Comparison of ENCODE assay signal across 23 mouse cellular contexts in the genomic region with DNA sequence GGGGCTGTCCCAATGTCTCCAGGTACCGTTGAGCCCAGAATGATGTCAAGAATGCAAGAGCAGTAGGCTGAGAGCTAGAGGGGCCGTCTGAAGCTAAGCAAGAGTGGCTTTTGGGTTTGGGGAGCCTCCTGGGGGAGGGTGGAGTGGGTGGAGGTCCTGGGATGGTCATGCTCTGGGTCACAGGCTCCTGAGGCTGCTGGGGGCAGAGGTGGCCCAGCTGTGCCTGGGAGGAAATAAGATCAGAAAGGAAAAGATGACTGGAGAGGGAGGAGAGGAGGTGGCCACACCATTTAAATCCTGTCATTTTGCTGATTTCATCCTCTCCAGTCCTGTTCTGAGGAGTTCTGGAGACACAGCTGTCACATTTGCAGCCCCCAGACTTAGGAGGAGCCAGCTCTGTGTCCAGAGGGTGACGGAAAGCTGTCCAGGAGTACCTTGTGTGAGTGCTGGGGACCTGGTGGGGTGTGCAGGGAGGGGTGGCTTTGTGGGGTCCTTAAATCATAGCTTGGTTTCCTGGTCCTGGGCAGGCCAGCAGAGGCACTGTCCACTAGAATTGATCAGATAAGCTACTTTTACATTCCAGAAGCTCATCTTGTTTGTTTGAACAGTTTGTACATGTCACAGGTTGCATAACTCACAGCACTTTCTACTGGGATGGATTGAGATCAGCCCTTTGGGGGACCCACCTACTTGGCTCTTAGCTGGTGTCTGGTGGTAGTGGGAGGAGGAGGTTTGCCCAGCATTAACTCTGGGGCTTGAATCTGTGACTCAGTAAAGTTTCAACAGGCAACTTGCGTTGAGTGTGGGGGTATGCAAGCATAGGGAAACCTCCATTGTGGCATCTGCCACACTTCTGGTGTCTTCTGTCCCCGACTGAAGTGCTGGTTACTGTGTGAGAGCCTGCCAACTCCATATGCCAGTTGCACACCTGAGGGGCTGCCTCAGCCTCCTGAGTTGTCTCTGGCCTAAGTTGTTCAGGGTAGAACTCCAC. TPM values are rescaled to one million over a fixed set of nuclear protein-coding genes. Genes with fewer than 3 reads are reported as not detected.
DNase-seq lines count a peak whose midpoint lies in the region; ATAC-seq and TF ChIP-seq lines count a peak whose summit lies in the region.
"Had no signal": no experiment of that assay in that cellular context is flagged by ENCODE, and none has a peak within 500 bp of the region (broad histone marks: within the 10 kb centered on the region; RNA-seq: fewer than 3 reads in every experiment).

No protein-coding gene starts in this region.

- H3K4me3 ChIP-seq in gastrocnemius, adult 2 months = peak overlapping the region; percentile 23; the same call in 1 of the 2 replicates
- no peak overlapping the region for H3K4me3 ChIP-seq in liver, embryonic 13.5 days (replicated peaks)
- no peak overlapping the region for H3K4me3 ChIP-seq in liver, embryonic 12.5 days
- H3K4me3 ChIP-seq in thymus, adult 2 months (ENCODE audit: control insufficient read depth, insufficient read depth, low read length) = no peak overlapping the region
- no peak overlapping the region for H3K4me3 ChIP-seq in liver, postnatal 0 days (ENCODE audit: low read depth, low read length)
- H3K4me3 ChIP-seq: hindbrain, embryonic 10.5 days; kidney, embryonic 15.5 days; limb, embryonic 12.5 days; lung, embryonic 15.5 days; midbrain, embryonic 13.5 days; neural tube, embryonic 12.5 days had no signal

- peak overlapping the region; percentile 59 for H3K27ac ChIP-seq in gastrocnemius, adult 2 months
- H3K27ac ChIP-seq in liver, embryonic 13.5 days = no peak overlapping the region
- no peak overlapping the region for H3K27ac ChIP-seq in liver, embryonic 12.5 days
- no peak overlapping the region for H3K27ac ChIP-seq in thymus, adult 2 months (ENCODE audit: control insufficient read depth, insufficient read depth, low read length)
- peak overlapping the region; percentile 84 for H3K27ac ChIP-seq in liver, postnatal 0 days (ENCODE audit: low read depth)
- H3K27ac ChIP-seq: hindbrain, embryonic 10.5 days; hindbrain, postnatal 0 days; kidney, embryonic 15.5 days; limb, embryonic 12.5 days; lung, embryonic 15.5 days; midbrain, embryonic 13.5 days; neural tube, embryonic 12.5 days had no signal

- no peak for TF ChIP-seq CTCF in gastrocnemius, adult 2 months (IDR thresholded peaks at IDR 0.05)
- no peak for TF ChIP-seq CTCF in thymus, adult 2 months (IDR thresholded peaks at IDR 0.05; ENCODE audit: borderline replicate concordance, control insufficient read depth, extremely low read depth, insufficient read depth, low read length, poor library complexity)
- TF ChIP-seq CTCF in liver, postnatal 0 days (IDR thresholded peaks at IDR 0.05; ENCODE audit: low read depth) = 0 out of 2 replicates have a peak, but pooled peaks have one; percentile 13

- DNase-seq in gastrocnemius, adult 2 months = peak; percentile 44
- no peak for DNase-seq in gastrocnemius, adult 8-10 months (ENCODE audit: low spot score in 2 of 2)
- no peak for DNase-seq in liver, embryonic 13.5 days
- peak; percentile 3 for DNase-seq in thymus, postnatal 4 days
- no peak for DNase-seq in thymus, adult 2 months
- DNase-seq in liver, postnatal 0 days = peak; percentile 31
- DNase-seq: cerebellum, adult 11 months; cerebellum, postnatal 10 days; right cerebral cortex, postnatal 14 days; thymus, postnatal 14 days had no signal

- peak; percentile 56; the same call in 1 of the 2 replicates for TF ChIP-seq EP300 in liver, postnatal 0 days (IDR thresholded peaks at IDR 0.05; ENCODE audit: low read depth)

- ATAC-seq in liver, embryonic 13.5 days (ENCODE audit: low read depth) = peak; percentile 32; the same call in 1 of the 2 replicates
- no peak for ATAC-seq in liver, embryonic 12.5 days
- ATAC-seq in liver, postnatal 0 days = peak; percentile 38
- ATAC-seq: forebrain, embryonic 16.5 days; hindbrain, postnatal 0 days; intestine, postnatal 0 days; midbrain, embryonic 13.5 days had no signal

- TF ChIP-seq POLR2A in thymus, adult 2 months (IDR thresholded peaks at IDR 0.05; ENCODE audit: control insufficient read depth, extremely low read depth, insufficient read depth, low read length, poor library complexity) = no peak

- intact Hi-C loops in gastrocnemius, adult 2 months (cut with DNase I) = no loop called here

- H3K9me3 ChIP-seq in liver, embryonic 13.5 days (replicated peaks) = no peaks in the 10 kb centered on the region
- H3K9me3 ChIP-seq in liver, embryonic 12.5 days (replicated peaks) = no peaks in the 10 kb centered on the region
- no peaks in the 10 kb centered on the region for H3K9me3 ChIP-seq in liver, postnatal 0 days (ENCODE audit: low read length)
- H3K9me3 ChIP-seq: hindbrain, embryonic 10.5 days; kidney, embryonic 15.5 days; limb, embryonic 12.5 days; lung, embryonic 15.5 days; midbrain, embryonic 13.5 days; neural tube, embryonic 12.5 days had no signal

- no peaks in the 10 kb centered on the region; the same call in 1 of the 2 replicates for H3K4me1 ChIP-seq in liver, embryonic 13.5 days (replicated peaks)
- H3K4me1 ChIP-seq in liver, embryonic 12.5 days = no peaks in the 10 kb centered on the region
- 0 out of 2 replicates have a peak, but pooled peaks cover 3% of the 10 kb centered on the region for H3K4me1 ChIP-seq in thymus, adult 2 months (replicated peaks; ENCODE audit: control insufficient read depth, insufficient read depth, low read length)
- peaks cover 22% of the 10 kb centered on the region for H3K4me1 ChIP-seq in liver, postnatal 0 days (ENCODE audit: insufficient read depth)
- H3K4me1 ChIP-seq: hindbrain, embryonic 10.5 days; kidney, embryonic 15.5 days; limb, embryonic 12.5 days; lung, embryonic 15.5 days; midbrain, embryonic 13.5 days; neural tube, embryonic 12.5 days had no signal

- no peaks in the 10 kb centered on the region for H3K36me3 ChIP-seq in liver, embryonic 13.5 days
- no peaks in the 10 kb centered on the region for H3K36me3 ChIP-seq in liver, embryonic 12.5 days
- no peaks in the 10 kb centered on the region for H3K36me3 ChIP-seq in thymus, adult 2 months (ENCODE audit: control insufficient read depth, insufficient read depth, low read length)
- no peaks in the 10 kb centered on the region for H3K36me3 ChIP-seq in liver, postnatal 0 days (replicated peaks; ENCODE audit: insufficient read depth, low read length)
- H3K36me3 ChIP-seq: hindbrain, embryonic 10.5 days; kidney, embryonic 15.5 days; limb, embryonic 12.5 days; lung, embryonic 15.5 days; midbrain, embryonic 13.5 days; neural tube, embryonic 12.5 days had no signal

- H3K4me2 ChIP-seq in liver, embryonic 13.5 days = no peak overlapping the region
- no peak overlapping the region for H3K4me2 ChIP-seq in liver, embryonic 12.5 days
- no peak overlapping the region for H3K4me2 ChIP-seq in liver, postnatal 0 days (ENCODE audit: low read depth, low read length)
- H3K4me2 ChIP-seq: kidney, embryonic 15.5 days; limb, embryonic 12.5 days; lung, embryonic 15.5 days; midbrain, embryonic 13.5 days; neural tube, embryonic 12.5 days had no signal

- WGBS in liver, embryonic 13.5 days (ENCODE audit: insufficient replicate concordance) = 47% methylated on average over 5 of the region's 5 CpGs
- 62% methylated on average over 5 of the region's 5 CpGs for WGBS in liver, embryonic 12.5 days (ENCODE audit: insufficient replicate concordance)
- WGBS in thymus, adult 2 months = 85% methylated on average over 5 of the region's 5 CpGs
- WGBS in liver, postnatal 0 days (ENCODE audit: insufficient replicate concordance) = 65% methylated on average over 5 of the region's 5 CpGs

- H3K9ac ChIP-seq in liver, embryonic 13.5 days = no peak overlapping the region
- H3K9ac ChIP-seq in liver, embryonic 12.5 days = no peak overlapping the region
- no peak overlapping the region; the same call in 1 of the 2 replicates for H3K9ac ChIP-seq in liver, postnatal 0 days (replicated peaks)
- H3K9ac ChIP-seq: kidney, embryonic 15.5 days; limb, embryonic 12.5 days; lung, embryonic 15.5 days; midbrain, embryonic 13.5 days; neural tube, embryonic 12.5 days had no signal

- no peaks in the 10 kb centered on the region for H3K27me3 ChIP-seq in liver, embryonic 13.5 days
- H3K27me3 ChIP-seq in liver, embryonic 12.5 days (replicated peaks) = no peaks in the 10 kb centered on the region
- no peaks in the 10 kb centered on the region for H3K27me3 ChIP-seq in thymus, adult 2 months (ENCODE audit: control insufficient read depth, insufficient read depth, low read length)
- no peaks in the 10 kb centered on the region for H3K27me3 ChIP-seq in liver, postnatal 0 days (ENCODE audit: insufficient read depth, low read length)
- H3K27me3 ChIP-seq: kidney, embryonic 15.5 days; lung, embryonic 15.5 days; midbrain, embryonic 13.5 days; neural tube, embryonic 12.5 days had no signal

RNA-seq across cellular contexts. Expression of a gene that starts 3.9 kb away (rescaled TPM):
- total RNA-seq in gastrocnemius, adult 2 months (2021) = 1 to 10 TPM; 1.2 to 3.6 TPM
- total RNA-seq in gastrocnemius, adult 8-10 months (2022) = 1 to 10 TPM in 1 of 4 experiments, under 1 TPM in 3; 0.61 to 1.2 (median 0.64) TPM
- 0.21 and 0.27 TPM in 2 replicates for polyA plus RNA-seq in liver, embryonic 13.5 days (2015; fragmentation: Nextera tagmentation; extraction: Ambion mirVana)
- polyA plus RNA-seq in liver, embryonic 12.5 days (2016; fragmentation: Nextera tagmentation; extraction: Ambion mirVana) = 0.16 and 0.19 TPM in 2 replicates
- polyA plus RNA-seq in thymus, adult 2 months (2012; rRNA removed) = 0.99 and 1.0 TPM in 2 replicates
- polyA plus RNA-seq in liver, postnatal 0 days (2015; fragmentation: Nextera tagmentation; extraction: Ambion mirVana) = 1.0 and 1.1 TPM in 2 replicates
- total RNA-seq: granulocyte monocyte progenitor cell, adult 5-6 weeks had no signal
- polyA plus RNA-seq: limb, embryonic 12.5 days had no signal

RNA-seq across cellular contexts. Expression of a gene that starts 14.1 kb away (rescaled TPM):
- total RNA-seq in gastrocnemius, adult 2 months (2021) = not detected
- not detected for total RNA-seq in gastrocnemius, adult 8-10 months (2022)
- polyA plus RNA-seq in liver, embryonic 13.5 days (2015; fragmentation: Nextera tagmentation; extraction: Ambion mirVana) = 0.46 and 0.63 TPM in 2 replicates
- polyA plus RNA-seq in liver, embryonic 12.5 days (2016; fragmentation: Nextera tagmentation; extraction: Ambion mirVana) = 0.22 and 0.27 TPM in 2 replicates
- 0.74 and 1.6 TPM in 2 replicates for polyA plus RNA-seq in thymus, adult 2 months (2012; rRNA removed)
- 130 and 144 TPM in 2 replicates for polyA plus RNA-seq in liver, postnatal 0 days (2015; fragmentation: Nextera tagmentation; extraction: Ambion mirVana)
- total RNA-seq: granulocyte monocyte progenitor cell, adult 5-6 weeks; hindbrain, postnatal 0 days; layer of hippocampus, postnatal 25 days; left cerebral cortex, postnatal 10 days had no signal
- polyA plus RNA-seq: forebrain, embryonic 16.5 days; hindbrain, embryonic 10.5 days; hindbrain, postnatal 0 days; limb, embryonic 12.5 days; lung, embryonic 15.5 days; midbrain, embryonic 13.5 days; neural tube, embryonic 12.5 days had no signal

RNA-seq across cellular contexts. Expression of a gene that starts 43.8 kb away (rescaled TPM):
- total RNA-seq in gastrocnemius, adult 2 months (2021) = 100 to 1,000 TPM in 1 of 2 experiments, 10 to 100 TPM in 1; 89.1 to 111 TPM
- total RNA-seq in gastrocnemius, adult 8-10 months (2022) = 10 to 100 TPM; 76.7 to 98.3 (median 89.0) TPM
- 105 and 113 TPM in 2 replicates for polyA plus RNA-seq in liver, embryonic 13.5 days (2015; fragmentation: Nextera tagmentation; extraction: Ambion mirVana)
- polyA plus RNA-seq in liver, embryonic 12.5 days (2016; fragmentation: Nextera tagmentation; extraction: Ambion mirVana) = 135 and 145 TPM in 2 replicates
- polyA plus RNA-seq in thymus, adult 2 months (2012; rRNA removed) = 9.1 and 17.6 TPM in 2 replicates
- 126 and 134 TPM in 2 replicates for polyA plus RNA-seq in liver, postnatal 0 days (2015; fragmentation: Nextera tagmentation; extraction: Ambion mirVana)

RNA-seq across cellular contexts. Expression of a gene that starts 48.8 kb away (rescaled TPM):
- 1 to 10 TPM in 1 of 2 experiments, under 1 TPM in 1; 0.97 to 1.6 TPM for total RNA-seq in gastrocnemius, adult 2 months (2021)
- total RNA-seq in gastrocnemius, adult 8-10 months (2022) = under 1 TPM; 0.31 to 0.94 (median 0.60) TPM
- 0.12 and 0.25 TPM in 2 replicates for polyA plus RNA-seq in liver, embryonic 13.5 days (2015; fragmentation: Nextera tagmentation; extraction: Ambion mirVana)
- polyA plus RNA-seq in liver, embryonic 12.5 days (2016; fragmentation: Nextera tagmentation; extraction: Ambion mirVana) = 0.20 and 0.44 TPM in 2 replicates
- 0.64 and 0.69 TPM in 2 replicates for polyA plus RNA-seq in thymus, adult 2 months (2012; rRNA removed)
- polyA plus RNA-seq in liver, postnatal 0 days (2015; fragmentation: Nextera tagmentation; extraction: Ambion mirVana) = 0.31 and 0.32 TPM in 2 replicates
- total RNA-seq: granulocyte monocyte progenitor cell, adult 5-6 weeks had no signal

Comparison
In these comparisons a context has a peak if more than half of its experiments do, and no peak if none do; other contexts are left out.
1. DNase-seq: peak in gastrocnemius, adult 2 months (single experiment), thymus, postnatal 4 days (single experiment) and liver, postnatal 0 days (single experiment); none in gastrocnemius, adult 8-10 months (0 of 2), liver, embryonic 13.5 days (single experiment) and thymus, adult 2 months (single experiment).
2. H3K27ac ChIP-seq: peak in gastrocnemius, adult 2 months (single experiment) and liver, postnatal 0 days (single experiment); none in liver, embryonic 13.5 days (single experiment), liver, embryonic 12.5 days (single experiment) and thymus, adult 2 months (single experiment).
3. RNA of a gene that starts 14.1 kb away (polyA plus RNA-seq): 130 to 144 TPM in liver, postnatal 0 days; 0.74 to 1.6 TPM in thymus, adult 2 months, 0.46 to 0.63 TPM in liver, embryonic 13.5 days and 0.22 to 0.27 TPM in liver, embryonic 12.5 days; every median in the first group is over 10 times any median in the second.